Mouse (Mus musculus): ENCODE results near the gene Lgsn. TPM values are rescaled to one million over a fixed set of nuclear protein-coding genes. Genes with fewer than 3 reads are reported as not detected.

Gene Lgsn
- polyA plus RNA-seq, 1 experiment from 2014 or later = not detected

DNA sequence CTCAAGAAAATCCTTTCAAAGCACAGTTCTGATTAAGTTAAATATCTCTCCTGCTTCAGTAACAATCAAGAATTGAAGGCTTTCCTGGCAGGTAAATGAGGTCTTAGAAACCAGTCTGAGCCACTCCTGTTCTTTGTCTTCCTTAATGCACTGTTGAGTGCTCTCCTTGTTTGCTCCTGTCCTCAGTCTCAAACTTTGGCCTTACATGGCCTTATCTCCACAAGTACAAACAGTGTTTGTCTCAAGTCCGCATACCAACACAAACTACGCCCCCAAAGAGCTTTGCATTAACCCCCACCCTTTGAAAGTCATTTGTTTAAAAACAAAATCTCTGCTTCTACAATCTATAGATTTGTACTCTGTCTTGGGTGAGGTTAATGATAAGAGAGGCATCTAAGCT, 20.0 kb upstream of the Lgsn start:
- H3K27me3 ChIP-seq (replicated peaks; ENCODE audit: control insufficient read depth, insufficient read depth, low read length) = no peaks in the 10 kb centered on the region
- no peaks in the 10 kb centered on the region for H3K4me1 ChIP-seq (replicated peaks; ENCODE audit: control insufficient read depth, insufficient read depth, low read length)
- DNase-seq (ENCODE audit: low spot score) = no peak
- no peak overlapping the region for H3K27ac ChIP-seq (ENCODE audit: low read depth)
- H3K4me3 ChIP-seq (ENCODE audit: low read depth, low read length) = no peak overlapping the region
- H3K9me3 ChIP-seq (ENCODE audit: control insufficient read depth, low read length) = no peaks in the 10 kb centered on the region
- H3K36me3 ChIP-seq (ENCODE audit: control insufficient read depth, insufficient read depth, low read length) = no peaks in the 10 kb centered on the region
- no peak overlapping the region for H3K4me2 ChIP-seq (ENCODE audit: low read length)
- WGBS = 58% methylated on average over 2 of the region's 2 CpGs
- no peak overlapping the region for H3K9ac ChIP-seq (ENCODE audit: low read length)
- peak; percentile 41; the same call in 1 of the 2 replicates for ATAC-seq (replicated peaks; ENCODE audit: low FRiP score, low TSS enrichment, low read depth)

DNA sequence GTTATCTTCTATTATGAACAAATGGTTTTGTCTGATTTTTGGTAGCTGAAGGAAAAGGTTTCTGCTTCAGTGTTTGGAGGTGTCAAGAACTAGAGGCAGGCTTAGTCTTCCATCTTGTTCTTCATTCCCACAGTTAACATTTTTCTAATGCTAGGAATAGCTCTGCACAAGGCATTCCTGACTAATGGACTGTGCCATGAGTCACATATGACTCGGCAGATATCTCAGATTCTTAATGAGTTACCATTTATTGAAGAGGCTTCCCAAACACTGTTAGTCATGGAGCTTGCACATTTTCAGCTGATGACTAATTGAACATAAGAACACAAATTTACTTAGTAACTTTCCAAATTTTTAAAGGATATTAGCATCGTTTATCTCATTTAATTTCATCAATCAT, 19.3 kb upstream of the Lgsn start:
- WGBS = 78% methylated on average over 2 of the region's 2 CpGs
- H3K4me2 ChIP-seq (ENCODE audit: low read length) = no peak overlapping the region
- ATAC-seq (replicated peaks; ENCODE audit: low FRiP score, low TSS enrichment, low read depth) (no peak), DNase-seq (ENCODE audit: low spot score) (no peak)
- H3K36me3 ChIP-seq (ENCODE audit: control insufficient read depth, insufficient read depth, low read length) = no peaks in the 10 kb centered on the region
- H3K4me3 ChIP-seq (ENCODE audit: low read depth, low read length) = no peak overlapping the region
- H3K27ac ChIP-seq (ENCODE audit: low read depth) = no peak overlapping the region
- H3K4me1 ChIP-seq (replicated peaks; ENCODE audit: control insufficient read depth, insufficient read depth, low read length) = no peaks in the 10 kb centered on the region
- no peaks in the 10 kb centered on the region for H3K9me3 ChIP-seq (ENCODE audit: control insufficient read depth, low read length)
- H3K27me3 ChIP-seq (replicated peaks; ENCODE audit: control insufficient read depth, insufficient read depth, low read length) = no peaks in the 10 kb centered on the region
- H3K9ac ChIP-seq (ENCODE audit: low read length) = no peak overlapping the region

DNA sequence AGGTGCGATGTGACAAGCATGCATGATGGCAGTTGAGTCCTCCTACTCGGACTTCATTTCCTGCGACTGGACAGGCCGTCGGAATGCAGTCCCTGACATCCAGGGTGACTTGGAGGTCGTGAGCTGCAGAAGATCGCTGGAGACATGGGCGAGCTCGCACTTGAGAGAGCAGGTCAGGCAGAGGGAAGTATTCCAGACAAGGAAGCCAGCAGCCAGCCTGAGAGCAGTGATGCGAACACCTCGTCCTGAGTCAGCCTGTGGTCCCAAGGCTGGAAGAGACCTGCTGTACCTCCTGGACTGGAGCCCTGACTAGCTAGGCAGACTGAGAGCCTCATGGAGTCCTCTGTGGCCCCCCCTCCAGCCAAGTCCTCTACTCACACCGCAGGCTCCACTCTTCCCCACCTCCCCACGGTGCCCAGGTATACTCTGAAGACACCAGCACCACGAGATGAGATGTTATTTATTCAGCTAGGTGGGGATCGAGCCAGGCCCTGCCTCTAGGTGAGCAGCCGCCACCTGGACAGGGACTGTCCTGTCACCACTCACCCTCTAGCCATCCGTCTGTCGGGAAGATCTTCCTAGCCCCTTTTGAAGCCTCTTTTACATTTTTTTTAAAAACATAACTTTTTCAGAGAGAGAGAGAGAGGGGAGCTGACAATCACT, 11.5 kb upstream of the Lgsn start:
- no peak for ATAC-seq (replicated peaks; ENCODE audit: low FRiP score, low TSS enrichment, low read depth)
- H3K9me3 ChIP-seq (ENCODE audit: control insufficient read depth, low read length) = no peaks in the 10 kb centered on the region
- no peaks in the 10 kb centered on the region for H3K27me3 ChIP-seq (replicated peaks; ENCODE audit: control insufficient read depth, insufficient read depth, low read length)
- no peaks in the 10 kb centered on the region for H3K4me1 ChIP-seq (replicated peaks; ENCODE audit: control insufficient read depth, insufficient read depth, low read length)
- no peak overlapping the region for H3K9ac ChIP-seq (ENCODE audit: low read length)
- no peak overlapping the region for H3K4me2 ChIP-seq (ENCODE audit: low read length)
- H3K36me3 ChIP-seq (ENCODE audit: control insufficient read depth, insufficient read depth, low read length) = no peaks in the 10 kb centered on the region
- 56% methylated on average over 18 of the region's 18 CpGs for WGBS
- no peak for DNase-seq (ENCODE audit: low spot score)
- no peak overlapping the region for H3K27ac ChIP-seq (ENCODE audit: low read depth)
- H3K4me3 ChIP-seq (ENCODE audit: low read depth, low read length) = no peak overlapping the region

GRCm38 (mm10) chr1:31165326-31166121, 10.7 kb upstream of the Lgsn start:
- Histone ChIP-seq H3K4me2 (ENCODE audit: low read length) (no peak overlapping the region), H3K27ac (ENCODE audit: low read depth) (no peak overlapping the region), H3K4me1 (replicated peaks; ENCODE audit: control insufficient read depth, insufficient read depth, low read length) (no peaks in the 10 kb centered on the region), H3K9me3 (ENCODE audit: control insufficient read depth, low read length) (no peaks in the 10 kb centered on the region), H3K27me3 (replicated peaks; ENCODE audit: control insufficient read depth, insufficient read depth, low read length) (no peaks in the 10 kb centered on the region), H3K36me3 (ENCODE audit: control insufficient read depth, insufficient read depth, low read length) (no peaks in the 10 kb centered on the region), H3K4me3 (ENCODE audit: low read depth, low read length) (no peak overlapping the region), H3K9ac (ENCODE audit: low read length) (no peak overlapping the region)
- DNase-seq (ENCODE audit: low spot score) (no peak), ATAC-seq (replicated peaks; ENCODE audit: low FRiP score, low TSS enrichment, low read depth) (peak; percentile 78; the same call in 1 of the 2 replicates)
- WGBS = 65% methylated on average over 7 of the region's 7 CpGs

- H3K27ac ChIP-seq (ENCODE audit: low read depth) = no peak overlapping the region
- no peak overlapping the region for H3K4me3 ChIP-seq (ENCODE audit: low read depth, low read length)
- H3K9ac ChIP-seq (ENCODE audit: low read length) = no peak overlapping the region
- H3K4me2 ChIP-seq (ENCODE audit: low read length) = no peak overlapping the region
- WGBS = 73% methylated on average over 3 of the region's 3 CpGs
- ATAC-seq (replicated peaks; ENCODE audit: low FRiP score, low TSS enrichment, low read depth) (no peak), DNase-seq (ENCODE audit: low spot score) (no peak)
- no peaks in the 10 kb centered on the region for H3K27me3 ChIP-seq (replicated peaks; ENCODE audit: control insufficient read depth, insufficient read depth, low read length)
- H3K36me3 ChIP-seq (ENCODE audit: control insufficient read depth, insufficient read depth, low read length) = no peaks in the 10 kb centered on the region
- H3K4me1 ChIP-seq (replicated peaks; ENCODE audit: control insufficient read depth, insufficient read depth, low read length) = no peaks in the 10 kb centered on the region
- no peaks in the 10 kb centered on the region for H3K9me3 ChIP-seq (ENCODE audit: control insufficient read depth, low read length)
Observed at GRCm38 (mm10) chr1:31175401-31175800, 800 bp upstream of the Lgsn start.

GRCm38 (mm10) chr1:31178264-31178663, 2.1 kb downstream of the Lgsn start:
- Histone ChIP-seq H3K27ac (ENCODE audit: low read depth) (no peak overlapping the region), H3K9me3 (ENCODE audit: control insufficient read depth, low read length) (no peaks in the 10 kb centered on the region), H3K36me3 (ENCODE audit: control insufficient read depth, insufficient read depth, low read length) (no peaks in the 10 kb centered on the region), H3K27me3 (replicated peaks; ENCODE audit: control insufficient read depth, insufficient read depth, low read length) (no peaks in the 10 kb centered on the region), H3K4me3 (ENCODE audit: low read depth, low read length) (no peak overlapping the region), H3K9ac (ENCODE audit: low read length) (no peak overlapping the region), H3K4me1 (replicated peaks; ENCODE audit: control insufficient read depth, insufficient read depth, low read length) (no peaks in the 10 kb centered on the region), H3K4me2 (ENCODE audit: low read length) (no peak overlapping the region)
- no peak for ATAC-seq (replicated peaks; ENCODE audit: low FRiP score, low TSS enrichment, low read depth)
- WGBS = 57% methylated on average over 1 of the region's 1 CpGs
- no peak for DNase-seq (ENCODE audit: low spot score)

DNA sequence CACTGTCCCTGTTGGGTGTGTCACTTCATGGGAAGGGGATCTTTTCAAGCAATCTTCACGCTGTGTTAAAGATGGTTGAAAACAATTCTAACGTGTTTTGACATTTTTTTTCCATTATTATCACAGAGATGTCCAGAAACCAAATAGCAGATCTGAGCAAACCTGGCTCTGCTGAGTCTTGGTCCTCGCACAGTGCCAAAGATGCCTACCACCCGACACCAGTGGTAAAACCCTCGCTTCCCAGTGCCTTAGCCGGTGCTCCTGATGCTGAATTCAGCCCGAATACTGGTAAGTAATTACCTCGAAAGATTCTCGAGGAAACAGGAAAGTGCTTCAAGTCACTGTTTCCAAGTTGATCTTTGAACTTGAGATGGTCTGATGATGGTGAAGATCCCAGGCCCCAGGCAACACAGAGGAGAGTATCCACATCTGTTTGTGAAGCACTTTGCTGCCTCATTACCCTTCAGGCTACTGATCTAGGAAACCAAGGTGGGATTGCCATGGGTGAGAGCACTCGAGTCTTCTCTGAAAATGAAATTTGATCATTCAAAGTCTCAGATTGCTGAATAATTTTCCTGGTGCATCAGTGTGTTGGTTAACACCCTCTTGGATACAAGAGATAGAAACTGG, 14.2 kb downstream of the Lgsn start:
- no peak for ATAC-seq (replicated peaks; ENCODE audit: low FRiP score, low TSS enrichment, low read depth)
- H3K4me1 ChIP-seq (replicated peaks; ENCODE audit: control insufficient read depth, insufficient read depth, low read length) = no peaks in the 10 kb centered on the region
- no peak for DNase-seq (ENCODE audit: low spot score)
- no peaks in the 10 kb centered on the region for H3K9me3 ChIP-seq (ENCODE audit: control insufficient read depth, low read length)
- no peak overlapping the region for H3K9ac ChIP-seq (ENCODE audit: low read length)
- H3K36me3 ChIP-seq (ENCODE audit: control insufficient read depth, insufficient read depth, low read length) = no peaks in the 10 kb centered on the region
- 83% methylated on average over 10 of the region's 10 CpGs for WGBS
- no peak overlapping the region for H3K27ac ChIP-seq (ENCODE audit: low read depth)
- H3K4me2 ChIP-seq (ENCODE audit: low read length) = no peak overlapping the region
- no peaks in the 10 kb centered on the region for H3K27me3 ChIP-seq (replicated peaks; ENCODE audit: control insufficient read depth, insufficient read depth, low read length)
- no peak overlapping the region for H3K4me3 ChIP-seq (ENCODE audit: low read depth, low read length)

- DNase-seq (ENCODE audit: low spot score) (no peak), ATAC-seq (replicated peaks; ENCODE audit: low FRiP score, low TSS enrichment, low read depth) (no peak)
- no peaks in the 10 kb centered on the region for H3K9me3 ChIP-seq (ENCODE audit: control insufficient read depth, low read length)
- 83% methylated on average over 1 of the region's 1 CpGs for WGBS
- no peaks in the 10 kb centered on the region for H3K4me1 ChIP-seq (replicated peaks; ENCODE audit: control insufficient read depth, insufficient read depth, low read length)
- no peaks in the 10 kb centered on the region for H3K27me3 ChIP-seq (replicated peaks; ENCODE audit: control insufficient read depth, insufficient read depth, low read length)
- no peak overlapping the region for H3K9ac ChIP-seq (ENCODE audit: low read length)
- no peak overlapping the region for H3K4me2 ChIP-seq (ENCODE audit: low read length)
- no peak overlapping the region for H3K27ac ChIP-seq (ENCODE audit: low read depth)
- H3K4me3 ChIP-seq (ENCODE audit: low read depth, low read length) = no peak overlapping the region
- H3K36me3 ChIP-seq (ENCODE audit: control insufficient read depth, insufficient read depth, low read length) = no peaks in the 10 kb centered on the region
Observed at GRCm38 (mm10) chr1:31195633-31196032, 19.4 kb downstream of the Lgsn start.
